Mouse (Mus musculus): ENCODE data around the gene Nkx2-1.

GRCm38 (mm10) chr12:56538601-56539000 lies 1.9 kb upstream of the Nkx2-1 start:
- TF ChIP-seq CTCF (conservative IDR thresholded peaks at IDR 0.05; ENCODE audit: insufficient read depth, insufficient read length, low read depth, low read length) (no peak), POLR2A (IDR thresholded peaks at IDR 0.05; ENCODE audit: low read depth, low read length) (no peak)

Data from kidney, adult 2 months (tissue).